Mouse (Mus musculus) ES-Bruce4 (cell line): Measurements from ENCODE around the gene Sntg2.

Experiments used
- CTCF ChIP-seq: IDR thresholded peaks from one replicate; pipeline ENCODE4 v1.8.1; 2011; ENCODE audit warnings: low read depth, low read length
- EP300 ChIP-seq: IDR thresholded peaks from 2 replicates; pipeline ENCODE4 v1.6.1; 2011; ENCODE audit warnings: low read depth, low read length; ENCODE audit not compliant: insufficient read depth
- POLR2A ChIP-seq: IDR thresholded peaks from one replicate; pipeline ENCODE4 v1.8.1; 2011; ENCODE audit warnings: low read length; ENCODE audit not compliant: insufficient read depth

DNA sequence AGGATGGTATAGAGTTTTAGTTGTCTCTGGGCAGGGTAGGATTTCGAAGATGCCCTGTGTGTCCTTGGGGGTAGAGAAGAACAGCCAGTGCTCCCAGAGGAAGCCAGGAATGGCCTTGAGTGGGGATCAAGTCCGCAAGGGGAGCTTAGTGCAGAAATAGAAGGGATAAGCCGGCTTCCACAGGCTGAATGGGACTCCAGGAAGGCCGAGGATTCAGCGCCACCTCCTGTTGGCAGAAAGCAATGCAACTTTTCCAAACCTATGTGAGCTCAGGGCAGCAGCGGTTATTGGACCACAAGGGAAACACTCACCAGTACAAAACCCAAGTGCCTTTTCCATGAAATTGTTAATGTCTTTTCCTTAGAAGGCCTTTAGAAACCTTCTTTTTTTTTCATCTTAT lies 3.4 kb downstream of the Sntg2 start:
- TF ChIP-seq EP300 (no peak), CTCF (peak; percentile 87), POLR2A (no peak)
